Mouse (Mus musculus) stomach, postnatal 0 days (tissue): ENCODE results near the gene Sardh. TPM values are rescaled to one million over a fixed set of nuclear protein-coding genes. Genes with fewer than 3 reads are reported as not detected.

Experiments used
- ATAC-seq: fragments of 200-750 bp; cut with Nextera tagmentation; 2 replicates; pipeline ENCODE4 v1.8.0; 2017; ENCODE audit not compliant: low FRiP score, low TSS enrichment
- DNase-seq: peaks from one replicate; pipeline ENCODE4 v3.0.0-alpha.2; 2016; ENCODE audit warnings: low spot score
- H3K27ac ChIP-seq: fragments of 300-500 bp; sonication (generic); replicated peaks from 2 replicates; pipeline ENCODE4 v1.5.1; 2014; ENCODE audit warnings: mild to moderate bottlenecking, control low read depth
- H3K27me3 ChIP-seq: fragments of 300-500 bp; sonication (generic); 2 replicates; pipeline ENCODE4 v1.6.1; 2014; ENCODE audit warnings: low read length; ENCODE audit not compliant: control insufficient read depth, insufficient read depth
- H3K36me3 ChIP-seq: fragments of 300-500 bp; sonication (generic); 2 replicates; pipeline ENCODE4 v1.6.1; 2014; ENCODE audit warnings: low read length, mixed read lengths; ENCODE audit not compliant: control insufficient read depth, insufficient read depth
- H3K4me1 ChIP-seq: fragments of 300-500 bp; sonication (generic); replicated peaks from 2 replicates; pipeline ENCODE4 v1.6.1; 2014; ENCODE audit warnings: antibody characterized with exemption; ENCODE audit not compliant: control insufficient read depth, insufficient read depth
- H3K4me2 ChIP-seq: fragments of 300-500 bp; sonication (generic); replicated peaks from 2 replicates; pipeline ENCODE4 v1.6.1; 2014; ENCODE audit warnings: low read depth, mild to moderate bottlenecking, control low read depth, moderate library complexity
- H3K4me3 ChIP-seq: fragments of 300-500 bp; sonication (generic); 2 replicates; pipeline ENCODE4 v1.5.1; 2014; ENCODE audit warnings: low read depth, low read length, control low read depth
- H3K9ac ChIP-seq: fragments of 300-500 bp; sonication (generic); 2 replicates; pipeline ENCODE4 v1.6.1; 2014; ENCODE audit warnings: mild to moderate bottlenecking, low read length, control low read depth, mixed read lengths
- H3K9me3 ChIP-seq: fragments of 300-500 bp; sonication (generic); 2 replicates; pipeline ENCODE4 v1.6.1; 2016; ENCODE audit warnings: low read length; ENCODE audit not compliant: control insufficient read depth
- CTCF ChIP-seq: IDR thresholded peaks from 2 replicates; pipeline ENCODE4 v1.5.1; 2016; ENCODE audit warnings: antibody characterized with exemption, low read depth, mild to moderate bottlenecking, moderate library complexity
- EP300 ChIP-seq: optimal IDR thresholded peaks from 2 replicates; pipeline ENCODE3; 2016; ENCODE audit warnings: antibody characterized with exemption
- WGBS: fragments of 180-500 bp; shearing (Covaris S2); extraction: QIAGEN DNeasy Blood & Tissue Kit; methylation state at CpG from one replicate; pipeline ENCODE4 v1.1.7; 2014; 5-methylcytosine and 5-hydroxymethylcytosine counted together
- polyA plus RNA-seq: library from polyadenylated mRNA; unstranded; fragments of >200 nt; fragmentation: Nextera tagmentation; extraction: Ambion mirVana; gene quantifications from 2 replicates; pipeline ENCODE4 v1.2.1, GENCODE M21; 2015

Gene Sardh
- polyA plus RNA-seq, 1 experiment from 2014 or later: 8.9 TPM

- H3K27me3 ChIP-seq: no peaks in the 10 kb centered on the region
- no peaks in the 10 kb centered on the region for H3K9me3 ChIP-seq
- DNase-seq (no peak), ATAC-seq (no peak)
- H3K4me1 ChIP-seq: no peaks in the 10 kb centered on the region
- H3K36me3 ChIP-seq: peaks cover 3% of the 10 kb centered on the region
- H3K4me3 ChIP-seq: no peak overlapping the region
- H3K9ac ChIP-seq: no peak overlapping the region
- TF ChIP-seq CTCF (no peak), EP300 (no peak)
- no peak overlapping the region for H3K4me2 ChIP-seq
- 96% methylated on average over 9 of the region's 9 CpGs for WGBS
- no peak overlapping the region for H3K27ac ChIP-seq
These were observed 33.6 kb upstream of the Sardh start for GRCm38 (mm10) chr2:27281771-27282170.

- Histone ChIP-seq H3K4me1 (no peaks in the 10 kb centered on the region), H3K9me3 (no peaks in the 10 kb centered on the region), H3K36me3 (peaks cover 3% of the 10 kb centered on the region), H3K9ac (no peak overlapping the region), H3K4me3 (no peak overlapping the region), H3K4me2 (no peak overlapping the region), H3K27ac (no peak overlapping the region), H3K27me3 (no peaks in the 10 kb centered on the region)
- TF ChIP-seq CTCF (peak; percentile 87), EP300 (no peak)
- WGBS: 67% methylated on average over 13 of the region's 13 CpGs
- ATAC-seq (peak; percentile 48; the same call in 1 of the 2 replicates), DNase-seq (peak; percentile 74)
These were observed 32.9 kb upstream of the Sardh start for GRCm38 (mm10) chr2:27280920-27281611.

GRCm38 (mm10) chr2:27278859-27279258, 30.7 kb upstream of the Sardh start:
- no peak for TF ChIP-seq EP300
- no peak for TF ChIP-seq CTCF
- Histone ChIP-seq H3K27me3 (no peaks in the 10 kb centered on the region), H3K4me3 (no peak overlapping the region), H3K36me3 (peaks cover 12% of the 10 kb centered on the region), H3K9ac (no peak overlapping the region), H3K4me1 (no peaks in the 10 kb centered on the region), H3K9me3 (no peaks in the 10 kb centered on the region), H3K27ac (no peak overlapping the region), H3K4me2 (no peak overlapping the region)
- WGBS: 90% methylated on average over 7 of the region's 7 CpGs
- ATAC-seq (no peak), DNase-seq (no peak)

- TF ChIP-seq EP300: no peak
- TF ChIP-seq CTCF: no peak
- ATAC-seq (no peak), DNase-seq (no peak)
- H3K9ac ChIP-seq: no peak overlapping the region
- no peak overlapping the region for H3K27ac ChIP-seq
- no peak overlapping the region for H3K4me2 ChIP-seq
- peaks cover 11% of the 10 kb centered on the region; the same call in 1 of the 2 replicates for H3K36me3 ChIP-seq
- no peaks in the 10 kb centered on the region for H3K27me3 ChIP-seq
- 73% methylated on average over 2 of the region's 2 CpGs for WGBS
- no peaks in the 10 kb centered on the region for H3K9me3 ChIP-seq
- no peak overlapping the region for H3K4me3 ChIP-seq
- H3K4me1 ChIP-seq: no peaks in the 10 kb centered on the region
These were observed 20.2 kb upstream of the Sardh start for GRCm38 (mm10) chr2:27268325-27268724.

- ATAC-seq (no peak), DNase-seq (no peak)
- no peak overlapping the region for H3K27ac ChIP-seq
- no peaks in the 10 kb centered on the region for H3K27me3 ChIP-seq
- no peak overlapping the region for H3K9ac ChIP-seq
- no peaks in the 10 kb centered on the region for H3K9me3 ChIP-seq
- peaks cover 11% of the 10 kb centered on the region; the same call in 1 of the 2 replicates for H3K36me3 ChIP-seq
- WGBS: 69% methylated on average over 3 of the region's 3 CpGs
- TF ChIP-seq EP300: no peak
- TF ChIP-seq CTCF: no peak
- no peak overlapping the region for H3K4me2 ChIP-seq
- H3K4me1 ChIP-seq: no peaks in the 10 kb centered on the region
- no peak overlapping the region for H3K4me3 ChIP-seq
These were observed 17.7 kb upstream of the Sardh start for GRCm38 (mm10) chr2:27265819-27266218.

- Histone ChIP-seq H3K27ac (no peak overlapping the region), H3K36me3 (peaks cover 6% of the 10 kb centered on the region; the same call in 1 of the 2 replicates), H3K4me2 (no peak overlapping the region), H3K4me1 (no peaks in the 10 kb centered on the region), H3K4me3 (no peak overlapping the region), H3K9ac (no peak overlapping the region), H3K27me3 (no peaks in the 10 kb centered on the region), H3K9me3 (no peaks in the 10 kb centered on the region)
- no peak for TF ChIP-seq EP300
- TF ChIP-seq CTCF: no peak
- DNase-seq: no peak
- no peak for ATAC-seq
- 84% methylated on average over 4 of the region's 4 CpGs for WGBS
These were observed 14.8 kb upstream of the Sardh start for GRCm38 (mm10) chr2:27262984-27263383.
